Mouse (Mus musculus): ENCODE measurements around the gene 1700125H20Rik. TPM values are rescaled to one million over a fixed set of nuclear protein-coding genes. Genes with fewer than 3 reads are reported as not detected.

Gene 1700125H20Rik
- total and polyA plus RNA-seq, 3 experiments, result not detected

DNA sequence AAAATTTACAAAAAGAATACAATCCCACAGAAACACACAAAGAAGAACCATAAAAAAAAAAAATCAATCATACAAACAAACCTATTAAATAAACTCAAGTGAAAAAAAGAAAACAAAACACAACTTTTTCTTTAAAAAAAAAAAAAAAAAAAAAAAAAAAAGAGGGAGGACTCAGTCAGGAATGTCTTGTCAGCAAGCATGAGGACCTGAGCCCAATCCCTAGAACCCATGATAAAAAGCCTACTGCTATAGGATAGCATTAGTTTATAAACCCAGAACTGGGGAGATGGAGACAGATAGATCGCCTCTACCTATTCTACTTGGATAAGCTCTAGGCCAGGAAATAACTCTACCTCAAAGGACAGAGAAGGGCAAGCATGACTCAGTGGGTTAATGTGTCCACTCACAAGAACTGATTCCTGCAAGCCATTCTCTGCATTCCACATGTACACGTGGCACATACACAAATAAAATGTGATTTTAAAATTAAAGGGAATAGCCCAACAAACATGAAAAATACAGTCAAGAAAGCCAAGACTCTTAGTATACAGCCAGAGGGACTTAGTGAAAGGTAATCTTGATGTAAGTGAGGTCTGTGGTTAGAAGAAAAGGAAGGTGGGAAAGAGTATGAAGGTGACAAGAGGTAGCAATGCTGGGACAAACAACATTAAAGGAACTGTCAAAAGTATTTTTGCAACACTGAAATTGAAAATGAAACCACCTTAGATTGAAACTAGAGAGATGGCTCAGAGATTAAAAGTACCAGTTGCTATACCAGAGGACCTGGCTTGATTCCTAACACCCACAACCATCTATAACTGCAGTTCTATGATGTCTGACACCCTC is 43.7 kb upstream of the 1700125H20Rik start (continued):
- no peak for TF ChIP-seq RCOR1 (IDR thresholded peaks at IDR 0.05; ENCODE audit: low read depth, low read length)
- TF ChIP-seq TCF12 (IDR thresholded peaks at IDR 0.05; ENCODE audit: low read depth, low read length), result no peak
- peak; percentile 78 for TF ChIP-seq ZNF384 (IDR thresholded peaks at IDR 0.05; ENCODE audit: low read depth, low read length)
- no peak for TF ChIP-seq NELFE (IDR thresholded peaks at IDR 0.05; ENCODE audit: low read depth, low read length)
- TF ChIP-seq NRF1 (IDR thresholded peaks at IDR 0.05; ENCODE audit: insufficient read depth, low read depth, low read length, poor library complexity, severe bottlenecking), result no peak
- TF ChIP-seq USF1 (IDR thresholded peaks at IDR 0.05; ENCODE audit: low read depth, low read length), result no peak
- no peak for TF ChIP-seq POLR2AphosphoS2 (IDR thresholded peaks at IDR 0.05; ENCODE audit: low read length)
- TF ChIP-seq TBP (IDR thresholded peaks at IDR 0.05; ENCODE audit: low read depth, low read length), result no peak
- TF ChIP-seq MEF2A (IDR thresholded peaks at IDR 0.05; ENCODE audit: extremely low read depth, insufficient replicate concordance, low read depth, low read length, poor library complexity, severe bottlenecking), result no peak
- TF ChIP-seq MXI1 (IDR thresholded peaks at IDR 0.05; ENCODE audit: low read depth, low read length), result peak; percentile 73
- 0 out of 2 replicates have a peak, but pooled peaks have one; percentile 12 for TF ChIP-seq MAFK (IDR thresholded peaks at IDR 0.05; ENCODE audit: borderline replicate concordance, low read depth, low read length)
- no peak for TF ChIP-seq USF2 (IDR thresholded peaks at IDR 0.05; ENCODE audit: borderline replicate concordance in 1 of 2, insufficient read depth in 1 of 2, low read depth in 1 of 2, low read length in 2 of 2)
- 0 out of 2 replicates have a peak, but pooled peaks have one; percentile 29 for TF ChIP-seq MYC (IDR thresholded peaks at IDR 0.05; ENCODE audit: low read depth, low read length)

DNA sequence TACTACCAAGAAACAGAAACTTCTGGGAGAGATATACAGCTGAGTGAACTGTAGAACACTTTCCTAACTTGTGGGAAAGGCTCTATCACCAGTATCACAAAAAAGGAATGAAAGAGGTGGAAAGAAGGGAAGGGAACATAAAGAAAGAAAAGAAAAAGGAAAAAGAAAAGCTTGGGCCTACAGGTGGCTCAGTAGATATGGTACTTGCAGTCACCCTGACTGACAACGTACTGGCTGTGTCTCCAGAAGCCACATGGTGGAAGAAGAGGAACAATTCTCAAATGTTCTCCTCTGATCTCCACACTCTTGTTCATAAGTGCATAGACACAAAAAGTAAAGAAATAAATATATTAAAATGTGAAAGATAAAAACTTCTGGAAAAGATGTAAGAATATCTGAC is 41.3 kb upstream of the 1700125H20Rik start:
- H3K9me3 ChIP-seq (replicated peaks; ENCODE audit: insufficient read depth, low read length), result no peaks in the 10 kb centered on the region
- peak overlapping the region; percentile 69 for H3K27ac ChIP-seq (ENCODE audit: control insufficient read depth, low read depth, low read length)
- peak; percentile 78 for TF ChIP-seq TAL1 (IDR thresholded peaks at IDR 0.05; ENCODE audit: low read length)
- TF ChIP-seq USF2 (IDR thresholded peaks at IDR 0.05; ENCODE audit: borderline replicate concordance in 1 of 2, insufficient read depth in 1 of 2, low read depth in 1 of 2, low read length in 2 of 2), result no peak
- 0 out of 2 replicates have a peak, but pooled peaks have one; percentile 39 for TF ChIP-seq ETS1 (IDR thresholded peaks at IDR 0.05; ENCODE audit: low read depth, low read length)
- TF ChIP-seq UBTF (IDR thresholded peaks at IDR 0.05; ENCODE audit: borderline replicate concordance, insufficient read depth, low read depth, low read length), result no peak
- TF ChIP-seq SIN3A (IDR thresholded peaks at IDR 0.05; ENCODE audit: low read length), result peak; percentile 22; the same call in 1 of the 2 replicates
- no peak for TF ChIP-seq RCOR1 (IDR thresholded peaks at IDR 0.05; ENCODE audit: low read depth, low read length)
- no peak for TF ChIP-seq NELFE (IDR thresholded peaks at IDR 0.05; ENCODE audit: low read depth, low read length)
- peak; percentile 50; the same call in 1 of the 2 replicates for TF ChIP-seq GATA1 (IDR thresholded peaks at IDR 0.05; ENCODE audit: low read depth, low read length)
- no peak for TF ChIP-seq BHLHE40 (IDR thresholded peaks at IDR 0.05; ENCODE audit: borderline replicate concordance, low read depth, low read length)
- TF ChIP-seq TBP (IDR thresholded peaks at IDR 0.05; ENCODE audit: low read depth, low read length), result 0 out of 2 replicates have a peak, but pooled peaks have one; percentile 44
- TF ChIP-seq TCF12 (IDR thresholded peaks at IDR 0.05; ENCODE audit: low read depth, low read length), result peak; percentile 41; the same call in 1 of the 2 replicates
- TF ChIP-seq MXI1 (IDR thresholded peaks at IDR 0.05; ENCODE audit: low read depth, low read length), result peak; percentile 67
- peak; percentile 84 for TF ChIP-seq MYC (IDR thresholded peaks at IDR 0.05; ENCODE audit: low read depth, low read length)
- no peak for TF ChIP-seq CHD2 (IDR thresholded peaks at IDR 0.05; ENCODE audit: low read length)
- TF ChIP-seq POLR2AphosphoS5 (IDR thresholded peaks at IDR 0.05; ENCODE audit: borderline replicate concordance, low read depth, low read length), result no peak
- peak; percentile 49 to 60 for TF ChIP-seq EP300 (IDR thresholded peaks at IDR 0.05; ENCODE audit: low read depth in 1 of 2, low read length in 2 of 2)
- TF ChIP-seq MAX (IDR thresholded peaks at IDR 0.05; ENCODE audit: low read length), result peak; percentile 70; the same call in 1 of the 2 replicates
- no peaks in the 10 kb centered on the region for H3K27me3 ChIP-seq (ENCODE audit: control insufficient read depth in 1 of 2, insufficient read depth in 2 of 2, low read length in 2 of 2)
- peak; percentile 78 for DNase-seq (ENCODE audit: low read depth, low spot score)
- H3K9ac ChIP-seq (ENCODE audit: control insufficient read depth, low read depth, low read length, poor library complexity, severe bottlenecking), result peak overlapping the region; percentile 40
- peaks cover 0 to 62% of the 10 kb centered on the region in 2 experiments; a peak in 2 of 4 replicates for H3K36me3 ChIP-seq (ENCODE audit: control insufficient read depth in 1 of 2, insufficient read depth in 2 of 2, low read length in 2 of 2)
- peaks cover 16 to 59% of the 10 kb centered on the region in 2 experiments for H3K4me1 ChIP-seq (ENCODE audit: control insufficient read depth in 1 of 2, insufficient read depth in 2 of 2, low read length in 2 of 2)
- peaks cover 10% of the 10 kb centered on the region for H3K79me2 ChIP-seq (ENCODE audit: control insufficient read depth, insufficient read depth, low read length, poor library complexity)
- peak overlapping the region in 1 of 2 experiments; percentile 19; a peak in 2 of 4 replicates for H3K4me3 ChIP-seq (ENCODE audit: control insufficient read depth in 1 of 2, insufficient read depth in 1 of 2, low read depth in 2 of 2, low read length in 2 of 2)

Data from MEL (cell line).